Mouse (Mus musculus): ENCODE results near the gene Gps1.
"Not testable (repeated sequence)": the region's sequence is repeated elsewhere in the genome, so short reads cannot be mapped to it uniquely, and the experiment has no call there.

Gene Gps1

DNA sequence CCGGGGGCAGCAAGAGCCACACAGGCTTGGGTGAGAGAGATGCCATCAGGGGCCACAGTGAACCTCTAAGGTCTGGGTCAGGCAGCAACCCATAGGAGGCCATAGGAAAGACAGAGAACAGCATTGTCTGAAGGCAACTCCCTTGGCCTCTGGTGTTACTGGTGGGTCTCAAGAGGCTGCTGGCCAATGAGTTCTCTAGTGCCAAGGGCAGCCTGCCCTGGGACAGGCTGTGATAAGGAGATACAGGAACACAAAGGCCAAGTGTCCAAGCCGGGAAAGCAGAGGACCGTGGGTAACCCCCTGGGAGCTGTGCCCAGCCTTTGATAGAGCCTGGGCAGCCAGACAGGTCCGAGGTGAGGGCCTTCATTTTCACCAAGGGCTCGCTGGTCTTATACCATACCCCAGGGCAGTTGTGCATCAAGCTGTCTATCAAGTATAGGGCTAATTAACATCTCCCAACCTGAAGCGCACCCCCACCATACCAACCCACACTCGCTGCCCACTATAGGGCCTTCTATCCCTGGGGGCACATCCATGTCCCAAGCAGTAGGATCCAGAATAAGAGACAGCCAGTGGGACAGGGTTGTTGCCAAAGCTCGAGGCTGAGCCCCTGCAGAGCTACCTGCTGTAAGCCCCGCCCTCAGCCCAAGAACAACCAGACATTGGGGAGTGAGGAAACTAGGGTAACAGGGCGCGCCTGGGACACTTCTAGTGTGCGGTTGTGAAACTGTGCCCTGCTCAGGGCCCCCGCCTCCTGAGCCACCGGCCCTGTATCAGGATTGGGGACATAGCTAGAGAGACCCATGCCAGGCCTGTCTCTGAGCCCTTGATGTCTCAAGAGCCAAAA, 37.2 kb downstream of the Gps1 start:
- in situ Hi-C loops (cut with MboI; ENCODE audit: low sequenced_read_pairs), result no loop called here

DNA sequence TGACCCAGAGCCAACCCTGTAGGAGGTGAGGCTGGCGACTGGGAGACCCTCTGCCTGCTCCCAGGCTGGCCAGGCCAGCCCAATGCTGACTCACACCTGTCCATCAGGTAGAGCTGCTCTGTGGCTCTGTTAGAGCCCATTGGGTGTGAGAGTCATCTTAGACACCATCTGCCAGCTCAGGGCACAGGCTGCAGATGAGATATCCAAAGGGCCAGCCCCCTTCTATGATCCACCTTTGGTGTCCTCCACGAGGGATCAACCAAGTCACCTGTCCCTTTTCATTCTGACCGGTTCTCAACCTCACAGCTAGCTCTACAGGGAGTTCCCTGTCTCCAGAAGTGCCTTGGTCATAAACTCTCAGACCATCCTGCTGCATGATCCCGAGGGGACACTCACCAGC, 38.2 kb downstream of the Gps1 start:
- in situ Hi-C loops (cut with MboI; ENCODE audit: low sequenced_read_pairs), result no loop called here

DNA sequence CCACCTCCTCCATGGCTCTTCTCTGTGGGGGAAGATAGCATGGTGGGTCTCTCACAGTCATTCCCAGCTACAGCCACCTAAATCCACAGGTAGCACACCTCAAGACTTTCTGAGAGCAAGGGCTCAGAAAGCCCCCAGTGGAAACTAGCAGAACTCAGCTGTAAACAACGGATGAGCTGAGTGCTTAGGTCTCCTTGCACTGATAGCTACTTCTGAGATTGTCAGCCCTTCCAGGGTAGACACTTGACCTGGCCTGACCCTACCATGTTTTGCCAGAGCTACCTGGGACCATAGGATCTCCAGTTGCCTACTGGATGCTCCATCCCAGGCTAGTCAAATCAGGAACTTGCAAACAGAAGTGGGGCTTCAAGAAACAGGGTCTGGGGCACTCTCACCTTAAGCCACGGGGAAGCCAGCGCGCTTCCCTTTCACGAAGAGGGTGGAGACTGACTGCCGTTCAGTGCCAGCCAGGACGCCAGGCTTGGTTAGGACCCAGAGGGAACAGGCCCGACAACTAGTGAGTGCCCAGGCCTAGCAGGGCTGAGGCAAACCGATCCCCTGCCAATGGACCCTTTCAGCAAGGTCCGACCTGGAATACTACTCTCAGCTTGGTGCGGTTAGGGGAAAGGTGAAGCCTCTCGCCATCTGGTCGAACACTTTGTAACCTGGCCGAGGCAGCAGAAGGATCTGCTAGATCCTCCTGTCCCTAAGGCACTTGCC, 38.9 kb downstream of the Gps1 start:
- in situ Hi-C loops (cut with MboI; ENCODE audit: low sequenced_read_pairs), result no loop called here

DNA sequence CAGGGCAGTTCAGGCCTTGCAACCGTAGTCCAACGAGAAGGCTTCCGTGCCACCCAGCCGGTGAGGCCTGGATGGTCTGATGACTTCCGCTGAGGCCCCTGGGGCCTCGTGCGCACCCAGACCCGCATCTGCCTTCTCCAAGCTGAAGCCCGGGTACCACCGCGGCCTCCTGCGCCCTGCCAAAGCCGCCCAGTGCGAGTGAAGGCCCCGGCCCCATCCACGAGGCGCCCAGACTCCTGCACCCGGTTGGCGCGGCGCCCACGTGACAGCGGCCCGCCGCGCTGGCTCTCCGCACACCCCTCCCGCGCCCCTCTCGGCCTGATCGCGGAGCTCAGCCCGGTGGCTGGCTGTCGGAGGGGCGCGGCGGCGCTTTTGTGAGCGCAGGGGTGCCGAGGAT, 39.5 kb downstream of the Gps1 start:
- in situ Hi-C loops (cut with MboI; ENCODE audit: low sequenced_read_pairs), result no loop called here

DNA sequence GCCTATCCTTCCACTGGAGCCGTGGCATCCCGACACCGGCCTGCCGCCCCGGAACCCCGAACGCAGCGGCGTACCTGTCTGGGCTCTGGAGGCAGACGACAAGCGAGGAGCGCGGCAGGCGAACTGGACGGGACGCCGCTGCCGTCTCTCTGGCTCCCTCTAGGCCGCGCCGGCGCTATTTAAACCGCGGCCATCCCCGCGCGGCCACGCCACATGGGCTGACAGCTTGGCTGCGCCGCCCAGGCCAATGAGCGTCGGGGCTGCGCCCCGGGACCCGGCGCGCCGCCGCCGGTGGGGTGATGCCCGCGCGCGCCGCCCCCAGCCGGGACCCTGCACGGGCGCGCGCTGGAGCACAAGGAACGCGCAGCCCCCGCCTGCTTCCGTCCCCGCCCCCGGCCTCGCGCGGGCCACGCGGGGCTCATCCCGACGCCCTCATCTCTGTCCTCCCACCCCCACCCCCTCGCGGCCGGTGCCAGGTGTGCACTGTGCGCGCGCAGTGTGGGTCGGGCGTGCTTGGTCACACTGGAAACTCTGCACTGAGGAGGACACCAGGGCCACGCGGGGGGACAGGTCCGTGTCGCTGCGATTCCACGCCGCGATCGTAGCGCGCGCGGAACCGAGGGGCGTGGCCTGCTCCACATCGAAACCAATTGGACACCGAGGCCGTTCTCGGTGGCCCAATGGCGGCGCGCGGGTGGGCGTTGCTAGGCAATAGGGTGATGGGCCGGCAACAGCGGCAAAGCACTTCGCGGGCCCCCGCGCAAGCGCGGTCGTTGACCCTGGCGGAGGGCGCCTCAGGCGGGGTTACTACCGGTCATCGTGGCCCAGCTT, 40.1 kb downstream of the Gps1 start, which contains the start of gene Fasn:
TSS of gene Fasn (minus strand) at position 592 of the 831 bp plus-strand sequence.
- in situ Hi-C loops (cut with MboI; ENCODE audit: low sequenced_read_pairs), result no loop called here

DNA sequence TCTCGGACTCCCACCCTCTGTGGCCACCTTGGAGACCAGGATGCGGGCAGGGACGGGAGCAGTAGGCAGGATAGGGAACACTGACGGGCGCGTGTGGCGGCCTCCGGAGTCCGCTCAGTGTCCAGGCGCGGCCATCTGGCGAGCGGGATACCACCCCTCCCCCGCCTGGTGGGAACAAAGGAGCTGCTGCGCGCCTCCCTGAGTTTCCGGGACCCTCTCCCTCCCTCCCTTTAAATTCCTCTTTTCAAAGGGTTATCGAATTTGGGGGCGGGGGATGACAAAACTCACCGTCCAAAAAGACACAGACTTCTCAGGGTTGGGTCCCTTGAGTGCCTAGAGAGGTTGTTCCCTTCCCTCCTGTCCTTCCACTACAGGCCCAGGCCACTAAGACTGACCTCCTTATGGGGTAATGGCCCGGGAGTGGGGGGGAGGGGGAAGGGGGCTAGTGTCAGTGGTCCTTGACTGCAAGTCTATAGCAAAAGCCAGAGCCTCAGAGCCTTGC, 40.8 kb downstream of the Gps1 start:
- in situ Hi-C loops (cut with MboI; ENCODE audit: low sequenced_read_pairs), result no loop called here

DNA sequence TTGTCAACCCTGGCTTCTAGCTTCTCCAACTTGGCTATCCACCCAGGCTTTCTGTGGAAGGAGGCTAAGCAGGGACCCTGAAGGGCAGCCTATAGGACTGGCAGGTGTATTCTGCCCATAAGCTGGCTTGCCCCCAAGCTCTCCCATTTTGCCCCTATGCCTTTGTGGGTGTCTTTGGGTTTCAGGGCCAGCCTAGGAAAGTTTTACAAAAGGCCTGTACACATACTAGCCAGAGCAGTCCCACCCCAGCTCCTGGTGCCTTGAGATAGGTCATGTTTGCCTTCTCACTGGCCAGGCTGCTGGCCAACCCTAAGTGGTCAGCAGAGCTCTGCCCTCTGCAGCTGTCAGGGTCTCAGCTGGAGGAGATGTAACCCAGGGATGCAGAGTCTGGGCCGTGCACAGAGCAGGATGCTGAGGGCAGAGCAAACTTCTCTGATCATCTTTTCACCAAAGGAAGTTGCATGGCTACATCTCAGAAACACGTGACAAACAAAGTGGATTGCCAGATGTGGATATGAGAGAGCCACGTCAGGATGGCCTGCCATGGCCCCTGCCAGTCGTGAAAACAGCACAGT, 41.3 kb downstream of the Gps1 start:
- in situ Hi-C loops (cut with MboI; ENCODE audit: low sequenced_read_pairs), result no loop called here

DNA sequence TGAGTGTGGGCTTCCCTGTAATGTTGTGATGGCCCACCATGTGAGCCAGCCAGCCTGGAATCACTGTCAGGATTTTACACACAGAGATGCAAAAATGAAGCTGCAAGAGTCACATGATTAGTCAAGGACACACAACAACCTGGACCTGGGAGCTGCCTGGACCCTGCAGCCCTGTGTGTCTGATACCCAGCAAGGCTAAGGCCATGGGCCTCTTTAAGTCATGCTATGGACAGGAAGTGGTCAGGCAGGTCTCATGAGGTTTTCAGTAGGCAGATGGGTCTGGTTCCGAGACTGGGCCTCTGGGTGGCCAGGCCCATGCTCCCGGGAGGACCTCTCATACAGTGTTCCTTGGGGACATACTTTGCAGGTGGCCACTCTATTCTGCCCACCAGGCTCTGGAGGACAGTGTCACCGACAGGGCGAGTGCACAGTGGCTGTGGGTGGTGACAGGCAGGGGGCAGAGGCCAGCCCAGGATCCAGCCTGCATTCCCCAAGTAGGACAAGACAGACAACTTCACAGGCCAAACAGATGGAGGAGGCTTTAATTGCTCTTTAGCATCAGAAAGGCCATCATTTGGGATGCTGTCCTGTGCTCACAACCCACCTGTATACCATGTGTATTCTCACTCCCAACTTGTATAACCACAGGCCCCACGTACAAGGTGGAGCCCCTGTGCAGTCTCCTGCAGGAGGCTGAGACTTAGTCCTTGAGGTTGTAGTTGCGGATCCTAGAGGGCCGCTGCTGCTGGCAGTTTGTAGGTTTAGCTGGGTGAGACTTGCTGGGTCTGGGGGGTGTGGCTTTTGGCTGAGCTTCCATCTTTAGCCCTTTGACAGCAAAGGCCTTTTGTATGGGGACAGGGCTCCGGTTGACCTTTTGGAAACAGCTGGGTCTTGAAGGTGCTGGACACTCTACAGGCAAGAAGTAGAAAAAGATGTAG, 42.2 kb downstream of the Gps1 start:
- in situ Hi-C loops (cut with MboI; ENCODE audit: low sequenced_read_pairs), result no loop called here

DNA sequence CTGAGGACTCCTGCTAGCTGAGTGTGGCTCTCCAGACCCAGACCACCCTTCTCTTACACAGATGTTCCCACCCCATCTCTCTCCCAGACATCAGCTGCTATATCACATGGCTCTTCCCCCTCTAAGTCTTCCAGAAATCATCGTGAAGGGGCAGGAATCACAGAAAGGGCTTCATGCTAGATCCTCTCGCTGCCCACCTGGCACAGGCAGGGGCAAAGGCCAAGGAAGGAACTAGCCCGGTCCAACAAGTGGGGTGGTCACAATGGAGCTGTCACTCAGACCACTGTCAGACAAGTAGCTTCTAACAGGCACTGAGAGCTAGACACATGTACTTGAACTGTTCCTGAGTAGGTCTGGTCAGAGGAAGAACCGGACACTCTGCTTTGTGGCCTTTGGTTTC, 44.3 kb downstream of the Gps1 start:
- in situ Hi-C loops (cut with MboI; ENCODE audit: low sequenced_read_pairs), result no loop called here

DNA sequence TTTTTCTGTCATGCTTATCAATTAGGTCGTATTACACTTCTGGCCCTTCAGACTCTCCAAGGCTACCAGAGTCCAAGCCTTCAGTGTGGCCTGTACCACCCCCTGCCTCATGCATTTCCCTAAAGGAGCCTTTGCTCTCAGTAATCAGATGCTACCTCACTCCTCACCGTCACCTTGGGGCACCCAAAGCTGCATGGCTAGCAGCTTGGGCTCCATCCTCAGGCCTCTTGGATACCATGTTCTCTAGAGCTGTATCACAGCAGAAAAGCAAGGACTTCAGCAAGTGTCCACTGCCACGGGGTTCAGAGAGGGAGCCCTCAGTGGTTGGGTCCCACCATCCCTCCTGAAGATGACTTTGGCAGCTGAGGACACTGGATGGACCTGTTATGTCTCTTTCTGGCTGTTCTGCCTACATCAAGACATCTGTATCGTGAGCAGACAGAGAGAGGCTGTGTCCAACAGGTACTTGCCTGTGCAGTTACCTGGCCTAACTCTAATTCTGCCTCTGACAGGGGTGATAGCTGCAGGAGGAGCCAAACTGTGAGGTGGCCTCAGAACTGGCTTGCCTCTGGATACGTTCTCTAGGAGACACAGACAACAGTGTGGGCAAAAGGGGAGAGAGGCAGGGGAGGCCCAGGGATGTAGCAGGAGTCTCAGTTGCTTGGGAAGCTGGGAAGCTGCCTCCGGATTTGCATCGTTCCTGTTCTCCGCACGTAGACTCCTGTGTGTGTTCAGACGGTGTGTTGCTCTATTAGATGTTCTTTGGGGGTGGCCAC, 45.9 kb downstream of the Gps1 start:
- in situ Hi-C loops (cut with MboI; ENCODE audit: low sequenced_read_pairs), result no loop called here

DNA sequence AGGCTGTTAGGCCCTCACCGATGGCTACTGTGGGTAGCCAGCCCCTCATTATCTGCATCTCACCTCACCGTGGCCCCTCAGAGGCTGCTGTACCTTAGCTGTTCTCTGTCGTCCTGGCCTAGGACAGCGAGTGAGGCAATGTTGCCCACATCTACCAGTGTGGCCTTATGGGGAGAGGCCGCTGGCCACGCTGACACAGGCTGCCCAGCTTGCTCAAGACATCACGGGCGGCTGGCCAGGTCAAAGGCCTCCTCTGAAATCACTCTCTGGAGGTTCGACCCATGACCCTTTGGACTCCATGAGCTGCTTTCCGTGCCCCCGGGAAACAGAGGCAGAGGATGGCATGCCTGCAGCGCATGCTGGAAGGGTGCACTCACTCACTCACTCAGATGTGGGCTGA, 46.6 kb downstream of the Gps1 start:
- in situ Hi-C loops (cut with MboI; ENCODE audit: low sequenced_read_pairs), result no loop called here

DNA sequence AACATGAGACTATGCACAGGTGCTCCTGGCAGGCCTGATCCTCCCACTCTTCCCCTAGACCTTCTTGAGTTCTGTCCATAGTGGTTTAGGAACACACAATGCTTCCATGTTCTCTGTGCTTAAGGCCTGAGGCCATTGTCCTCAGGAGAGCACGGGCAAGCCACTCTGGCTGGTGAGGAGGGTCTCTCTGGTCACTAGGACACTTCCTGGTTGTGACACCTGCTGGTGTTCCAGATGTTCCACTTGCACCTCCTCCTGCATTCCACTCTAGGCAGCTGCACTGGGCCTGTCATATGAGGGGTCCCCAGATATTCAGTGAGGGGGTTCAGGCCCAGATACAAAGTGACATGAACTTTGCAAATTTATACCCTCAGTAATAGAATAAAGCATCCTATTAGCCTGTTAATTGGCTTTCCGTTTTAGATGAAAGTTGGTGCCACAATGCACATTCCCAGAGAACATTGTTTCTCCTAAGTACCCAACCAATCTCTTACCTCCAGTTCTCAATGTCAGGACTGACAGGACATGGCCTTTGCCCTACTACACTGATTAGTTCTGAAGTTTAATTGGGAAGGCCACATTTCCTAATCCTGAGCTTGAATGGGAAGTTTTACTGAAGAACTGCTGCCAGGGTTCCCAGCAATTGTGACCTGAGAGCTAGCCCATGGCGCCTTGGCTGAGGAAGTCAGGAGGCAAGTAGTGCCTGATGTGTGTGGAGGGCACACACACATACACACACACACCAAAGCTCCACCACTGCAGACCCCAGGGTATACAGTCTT, 47.8 kb downstream of the Gps1 start:
- in situ Hi-C loops (cut with MboI; ENCODE audit: low sequenced_read_pairs), result no loop called here

DNA sequence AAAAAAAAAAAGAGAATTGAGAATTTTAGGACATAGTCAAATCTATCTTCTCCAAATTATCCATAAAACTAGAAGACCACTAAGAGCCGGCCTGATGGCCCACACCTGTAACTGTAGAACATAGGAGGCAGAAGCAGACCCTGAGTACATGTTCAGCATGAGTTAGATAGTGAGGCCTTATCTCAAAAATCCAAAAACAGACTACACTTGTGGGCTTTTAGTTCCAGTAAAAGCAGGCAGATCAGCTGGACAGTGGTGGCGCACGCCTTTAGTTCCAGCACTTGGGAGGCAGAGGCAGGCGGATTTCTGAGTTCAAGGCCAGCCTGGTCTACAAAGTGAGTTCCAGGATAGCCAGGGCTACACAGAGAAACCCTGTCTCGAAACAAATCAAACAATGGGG, 48.9 kb downstream of the Gps1 start:
- in situ Hi-C loops (cut with MboI; ENCODE audit: low sequenced_read_pairs), result not testable (repeated sequence)

DNA sequence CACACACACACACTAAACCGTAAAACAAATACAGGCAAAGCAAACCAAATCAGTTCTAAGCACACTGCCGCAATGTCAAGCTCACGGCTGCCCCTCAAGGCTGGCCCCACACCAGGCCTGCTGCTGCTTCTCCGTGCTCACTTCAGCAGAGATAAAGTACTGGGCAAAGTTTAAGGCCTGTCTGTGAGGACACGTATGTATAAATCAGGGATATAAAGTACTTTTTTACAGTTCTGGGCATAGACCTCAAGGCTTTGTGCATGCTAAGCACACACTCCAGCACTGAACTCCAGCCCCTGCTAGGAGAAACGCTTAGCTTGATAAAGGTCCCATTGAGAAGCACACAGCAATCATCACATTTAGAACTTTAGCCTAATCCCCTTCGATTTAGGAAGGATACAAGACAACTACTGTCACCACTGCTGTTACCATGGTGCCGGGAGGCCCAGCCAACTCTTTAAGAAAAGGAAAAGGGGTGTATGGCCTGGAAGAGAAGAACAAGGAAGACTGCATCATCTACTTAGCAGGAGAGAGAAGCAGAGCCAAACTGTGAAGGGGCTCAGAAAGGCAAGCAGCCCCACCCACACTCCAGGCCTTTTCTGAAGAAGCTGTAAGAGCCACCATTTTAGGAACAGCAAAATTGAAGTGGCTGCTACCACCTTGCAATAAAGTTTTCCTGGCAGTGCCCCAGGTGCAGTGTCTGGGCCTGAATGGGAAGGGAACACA, 49.6 kb downstream of the Gps1 start:
- in situ Hi-C loops (cut with MboI; ENCODE audit: low sequenced_read_pairs), result no loop called here

Measured in CH12F3 (cell line).